9 mouse cellular contexts compared by ENCODE assay signal in the genomic region with DNA sequence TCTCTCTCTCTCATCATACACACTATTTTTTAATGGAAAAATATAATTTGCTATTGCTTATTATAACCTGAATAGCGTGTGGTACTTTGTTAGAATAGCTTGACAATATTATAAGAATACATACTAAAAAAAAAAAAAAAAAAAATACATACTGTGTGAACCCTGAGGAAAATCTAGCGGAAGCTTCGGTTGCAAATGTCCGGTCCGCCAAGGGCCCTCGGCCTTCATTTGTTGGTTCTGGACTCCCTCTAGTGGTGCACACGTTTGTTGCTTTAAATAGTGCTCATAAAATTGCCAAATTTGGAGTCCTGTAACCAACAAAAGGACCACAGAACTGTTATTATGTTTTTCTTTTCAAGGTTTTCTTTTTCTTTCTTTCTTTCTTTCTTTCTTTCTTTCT. TPM values are rescaled to one million over a fixed set of nuclear protein-coding genes. Genes with fewer than 3 reads are reported as not detected.
DNase-seq lines count a peak whose midpoint lies in the region; ATAC-seq and TF ChIP-seq lines count a peak whose summit lies in the region.
"Had no signal": no experiment of that assay in that cellular context is flagged by ENCODE, and none has a peak within 500 bp of the region (broad histone marks: within the 10 kb centered on the region; RNA-seq: fewer than 3 reads in every experiment).

No protein-coding gene starts in this region.

- peaks cover 15% of the 10 kb centered on the region for H3K36me3 ChIP-seq in lung, embryonic 14.5 days (ENCODE audit: insufficient read depth)

- no peak overlapping the region for H3K27ac ChIP-seq in lung, embryonic 14.5 days (ENCODE audit: low read depth)
- H3K27ac ChIP-seq: limb, embryonic 15.5 days had no signal

- peak; percentile 50 for ATAC-seq in granulocyte monocyte progenitor cell, adult 5-6 weeks (replicated peaks; ENCODE audit: poor library complexity, severe bottlenecking)
- no peak for ATAC-seq in lung, embryonic 14.5 days (ENCODE audit: insufficient read depth)

- peak overlapping the region; percentile 31; the same call in 1 of the 2 replicates for H3K4me2 ChIP-seq in lung, embryonic 14.5 days
- H3K4me2 ChIP-seq: limb, embryonic 15.5 days had no signal

- no peaks in the 10 kb centered on the region for H3K9me3 ChIP-seq in lung, embryonic 14.5 days (ENCODE audit: low read depth, low read length)
- H3K9me3 ChIP-seq: limb, embryonic 15.5 days had no signal

- peak; percentile 49 to 71 for DNase-seq in CD8-positive naive resting alpha-beta T cell, adult 2 months (ENCODE audit: low read depth in 2 of 2, low spot score in 2 of 2)
- DNase-seq in adrenal gland, adult 18-20 months (ENCODE audit: low spot score in 2 of 2) = peak; percentile 63 to 64
- peak; percentile 68 for DNase-seq in embryo, embryonic 9.5 days (ENCODE audit: extremely low spot score)
- DNase-seq in kidney, postnatal 4 days = peak; percentile 76 to 83
- DNase-seq in lung, embryonic 14.5 days = peak; percentile 95
- peak; percentile 90 for DNase-seq in retina, postnatal 1 day
- peak; percentile 65 to 79 for DNase-seq in urinary bladder, postnatal 4 days (ENCODE audit: low spot score in 2 of 2)

- H3K4me3 ChIP-seq in lung, embryonic 14.5 days (ENCODE audit: low read depth, low read length) = no peak overlapping the region
- H3K4me3 ChIP-seq: limb, embryonic 15.5 days had no signal

- WGBS in lung, embryonic 14.5 days = 2% methylated on average over 7 of the region's 7 CpGs

- TF ChIP-seq CTCF in lung, embryonic 14.5 days (IDR thresholded peaks at IDR 0.05; ENCODE audit: low read depth) = peak; percentile 84

- no peak overlapping the region for H3K9ac ChIP-seq in lung, embryonic 14.5 days
- H3K9ac ChIP-seq: limb, embryonic 15.5 days had no signal

- H3K27me3 ChIP-seq in lung, embryonic 14.5 days (ENCODE audit: insufficient read depth, low read length) = no peaks in the 10 kb centered on the region
- H3K27me3 ChIP-seq: limb, embryonic 15.5 days had no signal

- H3K4me1 ChIP-seq in lung, embryonic 14.5 days (ENCODE audit: insufficient read depth) = no peaks in the 10 kb centered on the region

RNA-seq across cellular contexts. Expression of a gene that starts 7.8 kb away (rescaled TPM):
- total RNA-seq in adrenal gland, adult 18-20 months (2021) = 1 to 10 TPM; 1.2 to 3.2 TPM
- not detected in 2 replicates for total RNA-seq in granulocyte monocyte progenitor cell, adult 5-6 weeks (2014; fragmentation: Nextera tagmentation)
- total RNA-seq in granulocyte monocyte progenitor cell, adult 5-6 weeks (2017) = 2.4 TPM in 2 replicates
- not detected in 2 replicates for polyA plus RNA-seq in lung, embryonic 14.5 days (2014; fragmentation: Nextera tagmentation; extraction: Ambion mirVana)

RNA-seq across cellular contexts. Expression of a gene that starts 17.9 kb away (rescaled TPM):
- 1 to 10 TPM; 5.5 to 6.1 TPM for total RNA-seq in adrenal gland, adult 18-20 months (2021)
- 94.8 and 123 TPM in 2 replicates for total RNA-seq in granulocyte monocyte progenitor cell, adult 5-6 weeks (2014; fragmentation: Nextera tagmentation)
- total RNA-seq in granulocyte monocyte progenitor cell, adult 5-6 weeks (2017) = 96.0 and 115 TPM in 2 replicates
- polyA plus RNA-seq in lung, embryonic 14.5 days (2014; fragmentation: Nextera tagmentation; extraction: Ambion mirVana) = 6.1 and 6.9 TPM in 2 replicates

Comparison
In these comparisons a context has a peak if more than half of its experiments do, and no peak if none do; other contexts are left out.
1. RNA of a gene that starts 17.9 kb away (total RNA-seq): 94.8 to 123 TPM in granulocyte monocyte progenitor cell, adult 5-6 weeks; 5.5 to 6.1 TPM in adrenal gland, adult 18-20 months; every median in the first group is over 10 times any median in the second.
2. Peak in every context shown above with its lines, with median percentiles within 50 percentile points of each other: DNase-seq.